Mouse (Mus musculus) activated CD4-positive, CD25-positive, alpha-beta regulatory T cell (primary cell): ENCODE measurements around the gene Olfr715. TPM values are rescaled to one million over a fixed set of nuclear protein-coding genes. Genes with fewer than 3 reads are reported as not detected.

Experiments
- polyA plus RNA-seq, 2 experiments: library from polyadenylated mRNA; unstranded; fragments of 100-300 nt; shearing (Covaris generic); gene quantifications; one replicate each; pipeline ENCODE4 v1.2.1; 2017

The Olfr715 gene
- polyA plus RNA-seq, result under 1 TPM in 1 of 2 experiments, not detected in 1; 0.05 TPM

DNA sequence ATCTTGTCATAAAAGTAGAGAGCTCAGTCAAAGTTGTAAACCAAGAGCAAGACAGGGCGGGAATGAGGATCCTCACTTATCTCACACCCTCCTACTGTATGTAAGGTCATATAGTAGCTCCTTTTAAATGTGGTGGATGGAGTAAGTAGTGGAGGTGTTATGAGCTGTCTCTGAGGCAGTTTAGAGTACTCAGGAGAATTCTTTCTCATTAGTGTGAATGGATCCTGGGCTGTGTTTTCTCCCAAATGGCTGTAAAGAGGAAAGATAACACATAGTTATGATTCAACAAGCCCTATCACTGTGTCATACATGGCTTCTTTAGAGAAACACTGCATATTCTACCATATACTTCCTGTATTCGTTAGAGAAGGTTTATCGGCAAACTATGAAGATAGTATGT is at the start of gene Olfr715:
Gene Olfr715 (minus strand): TSS at position 101 of the 400 bp plus-strand sequence.

DNA sequence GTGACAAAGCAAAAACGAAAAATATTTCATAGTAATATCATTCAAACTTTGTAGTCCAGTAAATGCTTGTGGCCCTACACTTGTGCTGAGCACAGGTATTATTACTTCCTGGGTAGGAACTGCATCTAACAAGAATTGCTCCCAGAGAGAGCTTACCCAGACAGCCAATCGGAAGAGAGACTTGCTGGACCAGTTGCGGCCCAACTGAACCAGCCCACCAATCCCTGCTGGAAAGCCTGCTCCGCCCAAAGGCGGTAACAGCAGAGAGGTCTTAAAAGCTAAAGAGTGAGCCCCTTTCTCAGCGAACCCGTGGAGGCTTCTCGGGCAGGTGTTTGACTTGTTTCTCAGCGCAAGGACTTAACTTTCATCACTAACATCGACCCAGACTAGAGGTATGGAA is 35.8 kb upstream of the Olfr715 start, which contains the start of gene Nlrp14:
Gene Nlrp14 (plus strand): TSS at position 301 of the 400 bp plus-strand sequence.

DNA sequence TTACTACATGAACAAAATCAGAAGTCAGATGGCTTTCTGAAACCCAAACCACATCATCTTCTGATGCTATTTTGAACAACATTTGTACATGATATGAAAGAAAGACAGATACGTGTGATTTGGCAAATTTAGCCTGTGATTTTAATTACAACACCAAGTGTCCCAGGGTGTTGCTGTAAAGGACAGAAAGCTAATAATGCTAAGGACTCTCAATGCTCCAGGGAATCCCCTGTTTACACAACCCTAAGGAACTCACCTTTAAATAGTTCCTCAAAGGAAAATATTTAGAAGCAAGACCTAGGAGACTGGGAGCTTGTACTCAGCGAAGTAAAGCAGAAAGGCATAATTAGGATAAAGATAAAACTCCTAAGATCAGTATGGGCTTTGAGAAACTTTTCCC is 7.1 kb upstream of the Olfr715 start, which contains the start of gene Olfr716:
Gene Olfr716 (plus strand): TSS at position 301 of the 400 bp plus-strand sequence.

DNA sequence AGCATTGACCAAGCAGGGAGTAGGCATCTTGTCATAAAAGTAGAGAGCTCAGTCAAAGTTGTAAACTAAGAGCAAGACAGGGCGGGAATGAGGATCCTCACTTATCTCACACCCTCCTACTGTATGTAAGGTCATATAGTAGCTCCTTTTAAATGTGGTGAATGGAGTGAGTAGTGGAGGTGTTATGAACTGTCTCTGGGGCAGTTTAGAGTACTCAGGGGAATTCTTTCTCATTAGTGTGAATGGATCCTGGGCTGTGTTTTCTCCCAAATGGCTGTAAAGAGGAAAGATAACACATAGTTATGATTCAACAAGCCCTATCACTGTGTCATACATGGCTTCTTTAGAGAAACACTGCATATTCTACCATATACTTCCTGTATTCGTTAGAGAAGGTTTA is 20.6 kb downstream of the Olfr715 start, which contains the start of gene Olfr715b:
Gene Olfr715b (minus strand): TSS at position 101 of the 400 bp plus-strand sequence.

DNA sequence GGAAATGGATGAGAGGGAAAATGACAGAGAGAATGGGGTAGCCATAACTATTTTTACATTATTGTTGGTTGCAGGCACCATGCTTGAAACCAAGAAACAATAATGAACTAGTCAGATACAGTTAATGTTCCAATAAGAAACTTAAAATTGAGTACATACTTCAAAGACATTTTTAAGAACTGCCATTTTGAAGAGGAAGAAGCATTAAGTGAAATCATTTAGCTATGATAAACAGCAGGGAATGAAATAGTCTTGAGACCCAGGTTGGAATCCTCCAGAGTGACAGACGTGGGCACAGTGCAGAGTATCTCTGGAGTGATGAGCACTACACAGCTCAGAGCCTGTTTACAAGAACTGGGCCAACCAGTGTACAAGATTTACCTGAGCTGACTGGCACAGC is 38.0 kb downstream of the Olfr715 start, which contains the start of gene Olfr17:
Gene Olfr17 (plus strand): TSS at position 301 of the 400 bp plus-strand sequence.

Other genes with a start within 250 kb of the Olfr715 start
- gene Olfr706, start 242.9 kb downstream of the Olfr715 start, polyA plus RNA-seq, result not detected
- not detected for gene Olfr707, start 229.8 kb downstream of the Olfr715 start, polyA plus RNA-seq
- under 1 TPM in 1 of 2 experiments, not detected in 1; 0.28 TPM for gene Olfr1532-ps1, start 223.1 kb downstream of the Olfr715 start, polyA plus RNA-seq
- gene Olfr709-ps1, start 198.9 kb downstream of the Olfr715 start, polyA plus RNA-seq, result under 1 TPM in 1 of 2 experiments, not detected in 1; 0.42 TPM
- gene Olfr710, start 182.8 kb downstream of the Olfr715 start, polyA plus RNA-seq, result not detected
- under 1 TPM in 1 of 2 experiments, not detected in 1; 0.18 TPM for gene Olfr6, start 167.1 kb downstream of the Olfr715 start, polyA plus RNA-seq
- gene Olfr711, start 155.6 kb downstream of the Olfr715 start, polyA plus RNA-seq, result under 1 TPM in 1 of 2 experiments, not detected in 1; 0.15 TPM
- not detected for gene Olfr2, start 125.0 kb downstream of the Olfr715 start, polyA plus RNA-seq
- not detected for gene Olfr713, start 99.9 kb downstream of the Olfr715 start, polyA plus RNA-seq
- not detected for gene Olfr714, start 60.1 kb downstream of the Olfr715 start, polyA plus RNA-seq
- gene Olfr17, start 37.9 kb downstream of the Olfr715 start, polyA plus RNA-seq, result under 1 TPM; 0.14 to 0.17 TPM
- not detected for gene Olfr715b, start 20.7 kb downstream of the Olfr715 start, polyA plus RNA-seq
- under 1 TPM in 1 of 2 experiments, not detected in 1; 0.98 TPM for gene Olfr716, start 7.2 kb upstream of the Olfr715 start, polyA plus RNA-seq
- not detected for gene Nlrp14, start 35.9 kb upstream of the Olfr715 start, polyA plus RNA-seq
- not detected for gene Rbmxl2, start 78.4 kb upstream of the Olfr715 start, polyA plus RNA-seq
- gene Syt9, start 239.6 kb upstream of the Olfr715 start, polyA plus RNA-seq, result not detected